Mouse (Mus musculus): ENCODE data around the gene Trappc2l.
A peak's percentile ranks its signal among the peaks of the same experiment; 100 is the strongest.

The Trappc2l gene

GRCm38 (mm10) chr8:122579196-122579595, 32.2 kb upstream of the Trappc2l start:
- DNase-seq (ENCODE audit: extremely low read depth, insufficient read length, low spot score) = no peak

DNA sequence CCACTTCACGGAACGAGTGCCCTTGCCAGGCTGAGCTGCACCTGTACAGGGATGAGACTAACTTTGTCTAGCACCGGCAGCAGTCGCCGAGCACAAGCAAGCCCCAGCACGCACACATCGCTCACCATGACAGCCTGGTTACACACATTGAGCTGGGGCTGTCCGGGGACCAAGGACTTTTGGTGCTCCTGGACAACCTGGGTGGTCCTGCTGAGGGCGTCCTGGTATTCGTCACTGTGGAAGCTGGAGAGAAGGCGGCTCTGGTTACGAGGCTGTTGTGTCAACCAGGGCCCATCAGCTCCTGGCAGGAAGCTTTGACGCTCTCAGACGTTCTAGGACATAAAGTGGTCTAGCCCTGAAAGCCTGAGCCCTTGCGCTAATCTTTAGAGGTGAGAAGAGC, 30.5 kb upstream of the Trappc2l start:
- no peak for DNase-seq (ENCODE audit: extremely low read depth, insufficient read length, low spot score)

GRCm38 (mm10) chr8:122584981-122585380, 26.5 kb upstream of the Trappc2l start:
- no peak for DNase-seq (ENCODE audit: extremely low read depth, insufficient read length, low spot score)

GRCm38 (mm10) chr8:122585411-122585891, 26.0 kb upstream of the Trappc2l start:
- DNase-seq (ENCODE audit: extremely low read depth, insufficient read length, low spot score) = peak; percentile 77

GRCm38 (mm10) chr8:122586171-122586570, 25.3 kb upstream of the Trappc2l start:
- DNase-seq (ENCODE audit: extremely low read depth, insufficient read length, low spot score) = no peak

- DNase-seq (ENCODE audit: extremely low read depth, insufficient read length, low spot score) = no peak
Measured at GRCm38 (mm10) chr8:122586749-122587148, 24.7 kb upstream of the Trappc2l start.

DNA sequence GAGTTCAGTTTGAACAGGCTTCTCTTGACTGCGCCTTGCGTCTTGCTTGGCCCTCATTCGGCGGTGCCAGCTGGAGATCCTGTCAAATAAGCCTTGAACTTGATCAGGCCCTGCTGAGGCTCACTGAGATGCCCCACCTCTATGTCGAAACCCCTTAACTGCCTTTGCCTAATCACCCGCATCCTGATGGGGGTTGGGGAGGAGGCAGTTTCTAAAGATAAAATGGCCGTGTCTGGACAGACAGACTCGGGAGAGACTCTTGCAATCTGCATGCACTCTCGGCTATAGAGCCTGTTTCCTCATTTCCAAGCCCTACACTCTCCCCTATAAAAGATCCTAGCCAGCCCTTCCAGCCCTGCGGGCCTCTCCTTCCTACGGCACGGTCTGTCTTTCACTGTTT, 18.2 kb upstream of the Trappc2l start:
- DNase-seq (ENCODE audit: extremely low read depth, insufficient read length, low spot score) = no peak

DNA sequence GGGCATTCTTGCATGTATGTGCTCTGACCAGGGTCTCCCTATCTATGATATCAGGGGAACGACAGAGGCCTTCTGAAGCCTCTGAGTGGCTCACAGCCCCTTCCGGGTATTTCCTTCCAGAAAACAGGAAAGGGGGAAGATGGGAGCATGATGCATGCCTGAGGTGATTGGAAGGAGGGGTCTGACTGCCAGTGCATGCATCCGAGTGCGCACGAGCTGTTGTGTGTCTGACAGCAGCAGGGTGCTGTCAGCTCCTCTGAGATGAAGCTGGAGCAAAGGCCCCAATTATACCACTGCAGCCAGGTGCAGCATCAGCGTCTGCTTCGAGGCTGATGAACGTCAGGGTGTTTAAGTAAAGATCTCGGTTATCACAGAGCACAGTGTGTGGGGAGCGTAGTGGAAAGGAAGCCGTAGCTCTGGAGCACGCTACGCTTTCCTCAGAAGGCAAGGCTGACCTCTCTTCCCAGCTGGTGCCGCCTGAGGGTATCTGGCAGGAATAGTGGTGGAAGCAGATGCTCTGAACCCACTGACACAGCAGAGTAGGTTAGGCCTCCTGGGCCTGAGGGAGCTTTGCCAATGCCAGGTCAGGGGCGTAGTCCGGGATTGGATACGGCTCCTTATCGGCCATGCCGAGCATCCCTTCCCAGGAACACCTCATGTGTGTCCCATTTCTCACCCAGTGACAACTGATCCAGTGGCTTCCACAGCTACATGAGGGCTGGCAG, 17.5 kb upstream of the Trappc2l start:
- no peak for DNase-seq (ENCODE audit: extremely low read depth, insufficient read length, low spot score)

DNA sequence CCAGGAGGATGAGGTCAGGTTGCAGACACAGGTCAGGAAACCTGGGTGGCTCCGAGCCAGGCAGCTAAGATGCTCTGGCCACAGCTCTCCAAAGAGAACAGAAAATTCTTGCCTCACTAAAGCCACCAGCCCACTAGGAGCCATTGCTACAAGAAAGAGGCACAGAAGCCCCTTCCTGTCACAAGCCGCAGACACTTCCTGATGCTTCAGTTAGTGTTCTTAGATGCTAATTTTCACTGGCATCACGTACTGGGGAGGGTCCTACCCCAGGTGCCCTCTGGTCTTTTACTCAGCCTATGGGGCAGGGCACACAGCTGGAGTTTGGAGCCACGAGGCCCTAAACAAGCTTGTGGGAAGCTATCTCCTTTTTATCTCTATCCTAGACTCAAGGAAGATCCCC, 15.4 kb upstream of the Trappc2l start:
- no peak for DNase-seq (ENCODE audit: extremely low read depth, insufficient read length, low spot score)

GRCm38 (mm10) chr8:122600666-122601065, 10.8 kb upstream of the Trappc2l start:
- no peak for DNase-seq (ENCODE audit: extremely low read depth, insufficient read length, low spot score)

DNA sequence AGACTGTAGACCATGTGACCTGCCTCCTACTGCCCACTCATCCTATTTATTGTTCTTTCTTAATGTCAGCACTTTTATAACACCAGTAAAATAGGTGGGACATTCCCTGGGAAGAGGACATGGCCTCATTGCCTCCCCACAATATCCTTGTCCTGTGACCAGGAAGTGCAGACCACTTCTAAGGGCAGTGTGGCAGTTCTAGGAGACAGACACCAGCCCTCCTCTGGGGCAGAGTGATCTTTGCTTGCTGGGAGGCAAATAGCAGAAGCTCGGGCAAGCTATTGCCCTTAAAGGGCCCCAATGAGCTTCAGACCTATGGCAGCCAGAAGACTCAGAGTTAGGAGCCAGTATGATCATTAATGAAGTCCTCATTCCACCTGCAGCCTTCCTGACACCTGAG, 6.8 kb upstream of the Trappc2l start:
- no peak for DNase-seq (ENCODE audit: extremely low read depth, insufficient read length, low spot score)

- no peak for DNase-seq (ENCODE audit: extremely low read depth, insufficient read length, low spot score)
Measured at GRCm38 (mm10) chr8:122605367-122605766, 6.1 kb upstream of the Trappc2l start.

DNA sequence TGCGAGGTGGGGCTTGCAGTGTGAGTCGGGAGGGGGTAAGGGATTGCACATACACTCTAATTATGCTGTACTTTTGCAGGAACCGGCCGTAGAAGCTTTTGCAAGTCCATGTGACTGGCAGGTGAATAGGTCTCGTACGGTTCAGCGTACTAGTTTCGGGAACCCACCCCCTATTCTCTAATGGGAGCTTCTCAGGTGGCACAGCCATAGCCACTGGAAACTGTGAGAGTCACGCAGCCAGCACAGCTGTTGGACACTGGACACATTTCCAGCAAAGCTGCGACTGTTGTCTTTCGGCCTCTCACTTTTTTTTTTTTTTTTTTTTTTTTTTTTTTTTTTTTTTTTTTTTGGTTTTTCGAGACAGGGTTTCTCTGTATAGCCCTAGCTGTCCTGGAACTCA, 4.6 kb upstream of the Trappc2l start:
- no peak for DNase-seq (ENCODE audit: extremely low read depth, insufficient read length, low spot score)

DNA sequence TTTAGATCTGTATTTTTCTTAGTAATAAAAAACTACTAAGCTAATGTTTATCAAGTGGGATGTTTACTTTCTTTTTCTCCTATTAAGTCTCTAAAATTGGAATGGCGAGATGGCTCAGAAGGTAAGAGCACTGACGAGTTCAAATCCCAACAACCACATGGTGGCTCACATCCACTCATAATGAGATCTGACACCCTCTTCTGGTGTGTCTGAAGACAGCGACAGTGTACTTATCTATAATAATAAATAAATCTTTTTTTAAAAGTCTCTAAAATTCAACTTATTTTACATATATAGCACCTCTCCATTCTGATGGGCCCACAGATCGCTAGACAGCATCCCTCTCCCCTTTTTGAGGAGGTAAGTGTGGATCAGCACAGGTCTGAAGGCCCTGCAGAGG, 1.2 kb upstream of the Trappc2l start:
- no peak for DNase-seq (ENCODE audit: extremely low read depth, insufficient read length, low spot score)

DNA sequence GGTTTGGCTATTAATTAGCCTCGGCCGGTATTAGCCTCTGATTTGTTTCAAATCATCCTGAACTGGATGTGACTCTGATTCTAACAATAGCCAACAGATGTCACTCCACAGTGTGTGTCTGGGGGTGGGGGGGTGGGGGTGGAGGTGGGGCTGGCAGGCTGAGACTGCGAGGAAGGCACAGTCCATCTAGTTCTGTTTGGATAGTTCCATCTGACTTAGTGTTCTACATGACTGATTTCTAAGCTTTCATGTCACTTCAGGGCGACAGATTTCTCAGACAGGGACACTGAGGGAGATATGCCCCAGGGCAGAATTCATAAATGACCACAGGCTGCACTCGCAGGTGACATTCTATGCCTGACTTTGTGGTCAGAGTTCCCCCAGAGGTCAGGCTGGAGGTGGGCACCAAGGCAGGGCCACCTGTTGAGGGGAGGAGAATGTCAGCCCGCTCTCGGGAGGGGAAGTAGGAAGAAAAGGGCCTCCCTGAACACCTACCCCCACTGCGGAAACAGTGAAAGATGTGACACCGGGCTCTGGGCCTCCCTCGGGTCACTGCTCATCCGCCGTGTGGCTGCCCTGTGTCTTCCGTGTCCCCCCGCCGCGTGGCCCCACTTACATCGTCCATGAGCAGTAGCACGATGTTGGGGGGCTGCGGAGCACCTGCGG, 695 bp upstream of the Trappc2l start:
- DNase-seq (ENCODE audit: extremely low read depth, insufficient read length, low spot score) = no peak

DNA sequence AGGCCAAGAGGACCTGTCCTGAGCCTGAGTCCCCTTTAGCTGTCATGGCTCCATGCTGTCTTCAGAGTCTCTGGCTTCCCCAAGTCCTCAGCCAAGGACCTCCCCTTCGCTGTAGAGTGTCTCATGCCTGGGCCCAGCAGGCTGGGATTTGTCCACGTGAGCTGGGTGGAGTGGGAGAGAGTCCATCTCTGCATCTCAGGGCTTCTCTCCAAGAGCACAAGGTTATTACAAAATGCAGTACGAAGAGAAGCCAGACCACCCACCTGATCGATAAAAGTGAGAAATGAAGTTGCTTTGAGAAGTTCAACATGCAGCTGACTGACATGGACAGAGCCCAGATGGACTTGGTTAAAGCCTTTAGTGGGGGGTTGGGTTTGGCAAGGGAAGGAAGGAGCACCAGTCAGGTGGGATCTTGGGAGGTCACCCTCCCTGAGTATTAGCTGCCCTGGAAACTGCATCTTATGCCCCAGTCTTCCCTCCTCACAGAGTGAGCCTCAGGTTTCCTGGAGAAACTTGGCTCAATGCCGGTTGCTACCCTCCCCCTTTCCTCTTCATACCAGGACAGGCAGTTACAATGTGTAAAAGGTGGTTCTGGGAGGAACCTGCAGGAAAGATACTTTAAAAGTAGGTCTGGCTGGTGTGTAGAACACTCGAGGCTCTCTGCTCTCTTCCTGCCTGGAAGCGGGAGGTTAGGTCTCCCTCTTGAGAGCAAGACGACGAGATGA, 4.9 kb downstream of the Trappc2l start:
- no peak for DNase-seq (ENCODE audit: extremely low read depth, insufficient read length, low spot score)

- DNase-seq (ENCODE audit: extremely low read depth, insufficient read length, low spot score) = no peak
Measured at GRCm38 (mm10) chr8:122617947-122618546, 6.6 kb downstream of the Trappc2l start.

DNA sequence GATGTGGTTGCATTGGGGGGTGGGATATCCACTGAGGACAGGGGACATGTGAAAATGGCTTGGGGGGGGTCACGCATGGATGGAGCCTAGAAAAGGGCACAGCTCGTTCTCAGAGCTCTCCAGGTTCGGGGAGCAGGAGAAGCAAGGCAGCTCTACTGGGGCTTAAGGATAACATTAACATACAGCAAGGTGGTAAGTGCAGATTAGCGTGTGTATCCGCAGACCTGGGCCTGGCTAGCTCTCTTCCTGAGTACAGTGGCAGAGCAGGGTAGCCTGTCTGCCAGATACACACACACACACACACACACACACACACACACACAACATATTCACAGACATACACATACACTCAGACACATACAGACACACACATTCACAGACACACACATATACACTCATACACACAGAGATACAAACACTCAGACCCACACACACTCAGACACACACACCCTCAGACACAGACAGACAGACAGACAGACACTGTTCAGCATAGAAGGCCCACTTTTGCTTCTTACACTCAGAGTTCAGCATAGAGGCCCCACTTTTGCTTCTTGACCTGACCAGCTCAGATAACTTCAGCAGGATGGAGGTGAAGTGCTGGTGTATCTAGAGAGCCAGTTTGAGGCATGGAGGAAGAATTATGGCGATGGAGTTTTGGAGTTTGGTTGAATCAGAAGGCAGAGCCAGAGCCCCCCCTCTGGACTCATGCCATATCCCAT, 7.4 kb downstream of the Trappc2l start:
- no peak for DNase-seq (ENCODE audit: extremely low read depth, insufficient read length, low spot score)

GRCm38 (mm10) chr8:122620446-122620845, 9.0 kb downstream of the Trappc2l start:
- no peak for DNase-seq (ENCODE audit: extremely low read depth, insufficient read length, low spot score)

GRCm38 (mm10) chr8:122622727-122623126, 11.3 kb downstream of the Trappc2l start, which contains the start of gene Pabpn1l:
TSS of gene Pabpn1l (minus strand) at chr8:122622739.
- no peak for DNase-seq (ENCODE audit: extremely low read depth, insufficient read length, low spot score)
